Mouse (Mus musculus): ENCODE results near the gene Vmn2r118.

The Vmn2r118 gene
- long read RNA-seq, experiment 1 = 0 reads
- long read RNA-seq, experiment 2 = 0 reads

GRCm38 (mm10) chr17:55625092-55625491 is at the start of gene Vmn2r118:
Gene Vmn2r118 (minus strand): TSS chr17:55625192.
- intact Hi-C loops (cut with DNase I) = no loop called here

- intact Hi-C loops (cut with DNase I) = no loop called here
These were observed 36.1 kb upstream of the Vmn2r118 start for GRCm38 (mm10) chr17:55661099-55661498.

GRCm38 (mm10) chr17:55590838-55591237 is 34.2 kb downstream of the Vmn2r118 start:
- intact Hi-C loops (cut with DNase I) = no loop called here

- intact Hi-C loops (cut with DNase I) = no loop called here
These were observed 63.2 kb downstream of the Vmn2r118 start for GRCm38 (mm10) chr17:55561774-55562173.

GRCm38 (mm10) chr17:55548476-55548875 is 76.5 kb downstream of the Vmn2r118 start:
- intact Hi-C loops (cut with DNase I) = no loop called here

Measured in adrenal gland (tissue).